Mouse (Mus musculus): ENCODE measurements around the gene Gprin1. TPM values are rescaled to one million over a fixed set of nuclear protein-coding genes. Genes with fewer than 3 reads are reported as not detected.
A peak's percentile ranks its signal among the peaks of the same experiment; 100 is the strongest.

Gprin1 gene
- polyA plus RNA-seq, 1 experiment, result not detected

DNA sequence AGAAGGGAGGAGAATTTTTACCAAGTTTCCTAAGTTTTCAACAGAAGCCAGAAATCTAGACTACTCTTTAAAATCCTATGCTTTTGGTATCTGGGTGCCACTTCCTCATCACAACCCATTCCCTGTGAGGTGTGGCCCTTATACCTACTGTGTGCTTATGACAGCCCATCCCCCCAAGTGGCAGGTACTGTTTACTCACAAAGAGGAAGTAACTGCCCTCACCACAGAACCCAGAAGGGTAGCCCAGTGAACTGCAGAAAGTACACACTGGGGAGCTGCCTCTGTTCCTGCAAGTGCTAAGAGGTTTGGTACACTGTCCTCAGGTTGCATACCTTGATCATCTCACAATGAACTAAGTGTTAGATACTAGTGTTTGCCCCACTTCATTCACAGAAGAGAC is 57.9 kb downstream of the Gprin1 start:
- no peak for TF ChIP-seq TAL1 (IDR thresholded peaks at IDR 0.05; ENCODE audit: low read length)
- no peak for TF ChIP-seq GATA1 (IDR thresholded peaks at IDR 0.05; ENCODE audit: low read length)
- Histone ChIP-seq H3K9me3 (ENCODE audit: control insufficient read depth, low read length) (no peaks in the 10 kb centered on the region), H3K36me3 (ENCODE audit: control insufficient read depth) (peaks cover 25% of the 10 kb centered on the region), H3K4me1 (ENCODE audit: control insufficient read depth) (peaks cover 71% of the 10 kb centered on the region), H3K27me3 (ENCODE audit: control insufficient read depth) (no peaks in the 10 kb centered on the region), H3K4me3 (replicated peaks) (peak overlapping the region; percentile 100)

GRCm38 (mm10) chr13:54690151-54690740 is 59.4 kb downstream of the Gprin1 start:
- peaks cover 34% of the 10 kb centered on the region for H3K36me3 ChIP-seq (ENCODE audit: control insufficient read depth)
- peak overlapping the region; percentile 16 for H3K4me3 ChIP-seq (replicated peaks)
- no peaks in the 10 kb centered on the region for H3K27me3 ChIP-seq (ENCODE audit: control insufficient read depth)
- H3K9me3 ChIP-seq (ENCODE audit: control insufficient read depth, low read length), result no peaks in the 10 kb centered on the region
- H3K4me1 ChIP-seq (ENCODE audit: control insufficient read depth), result peaks cover 86% of the 10 kb centered on the region
- TF ChIP-seq TAL1 (IDR thresholded peaks at IDR 0.05; ENCODE audit: low read length), result no peak
- TF ChIP-seq GATA1 (IDR thresholded peaks at IDR 0.05; ENCODE audit: low read length), result no peak

- Histone ChIP-seq H3K9me3 (ENCODE audit: control insufficient read depth, low read length) (no peaks in the 10 kb centered on the region), H3K4me1 (ENCODE audit: control insufficient read depth) (peaks cover 95% of the 10 kb centered on the region), H3K27me3 (ENCODE audit: control insufficient read depth) (no peaks in the 10 kb centered on the region), H3K36me3 (ENCODE audit: control insufficient read depth) (peaks cover 59% of the 10 kb centered on the region), H3K4me3 (replicated peaks) (peak overlapping the region; percentile 92)
- TF ChIP-seq GATA1 (IDR thresholded peaks at IDR 0.05; ENCODE audit: low read length) (no peak), TAL1 (IDR thresholded peaks at IDR 0.05; ENCODE audit: low read length) (no peak)
Observed at GRCm38 (mm10) chr13:54687575-54688424, 61.9 kb downstream of the Gprin1 start.

DNA sequence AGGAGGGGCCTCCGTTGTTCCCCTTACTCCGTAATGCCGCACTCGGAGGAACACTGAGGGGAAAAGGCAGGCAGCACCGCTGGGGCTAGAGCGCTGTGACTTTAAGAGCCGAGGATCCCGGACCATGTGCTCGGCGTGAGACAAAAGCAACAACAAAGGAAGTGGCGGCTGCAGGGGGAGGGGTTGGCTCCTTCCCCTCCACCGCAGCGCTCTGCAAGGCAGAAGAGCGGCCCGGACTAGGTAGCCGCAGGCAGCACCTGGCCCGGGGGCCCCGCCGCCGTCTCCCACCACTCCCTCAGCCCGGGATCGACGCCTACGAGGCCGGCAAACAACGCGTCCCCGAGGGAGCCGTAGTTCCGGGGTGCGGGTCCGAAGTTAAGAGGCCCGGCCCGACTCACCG is 62.6 kb downstream of the Gprin1 start:
- Histone ChIP-seq H3K36me3 (ENCODE audit: control insufficient read depth) (peaks cover 60% of the 10 kb centered on the region), H3K4me1 (ENCODE audit: control insufficient read depth) (peaks cover 95% of the 10 kb centered on the region), H3K4me3 (replicated peaks) (peak overlapping the region; percentile 92), H3K27me3 (ENCODE audit: control insufficient read depth) (no peaks in the 10 kb centered on the region), H3K9me3 (ENCODE audit: control insufficient read depth, low read length) (no peaks in the 10 kb centered on the region)
- TF ChIP-seq TAL1 (IDR thresholded peaks at IDR 0.05; ENCODE audit: low read length) (no peak), GATA1 (IDR thresholded peaks at IDR 0.05; ENCODE audit: low read length) (no peak)

Other genes with a start within 250 kb of the Gprin1 start
- gene Simc1, start 246.1 kb downstream of the Gprin1 start, polyA plus RNA-seq (2012), result 0.04 and 0.07 TPM in 2 replicates
- gene 4833439L19Rik, start 184.4 kb downstream of the Gprin1 start, polyA plus RNA-seq (2012), result 2.7 and 3.4 TPM in 2 replicates
- 0.08 TPM in 1 of 2 replicates, not detected in the other for gene Arl10, start 174.9 kb downstream of the Gprin1 start, polyA plus RNA-seq (2012)
- gene Nop16, start 159.8 kb downstream of the Gprin1 start, polyA plus RNA-seq (2012), result 0.77 and 1.7 TPM in 2 replicates
- 3.8 and 14.7 TPM in 2 replicates for gene Higd2a, start 159.7 kb downstream of the Gprin1 start, polyA plus RNA-seq (2012)
- 46.7 and 79.0 TPM in 2 replicates for gene Cltb, start 138.5 kb downstream of the Gprin1 start, polyA plus RNA-seq (2012)
- gene Faf2, start 128.1 kb downstream of the Gprin1 start, polyA plus RNA-seq (2012), result 1.3 and 1.5 TPM in 2 replicates
- 20.2 and 23.6 TPM in 2 replicates for gene Rnf44, start 56.0 kb downstream of the Gprin1 start, polyA plus RNA-seq (2012)
- gene Cdhr2, start 48.4 kb downstream of the Gprin1 start, polyA plus RNA-seq (2012), result 0.03 TPM in 1 of 2 replicates, not detected in the other
- gene Sncb, start 16.7 kb upstream of the Gprin1 start, polyA plus RNA-seq (2012), result not detected in 2 replicates
- gene Eif4e1b, start 34.1 kb upstream of the Gprin1 start, polyA plus RNA-seq (2012), result not detected in 2 replicates
- gene Tspan17, start 39.5 kb upstream of the Gprin1 start, polyA plus RNA-seq (2012), result not detected in 2 replicates
- gene Unc5a, start 199.5 kb upstream of the Gprin1 start, polyA plus RNA-seq (2012), result not detected in 2 replicates

All from erythroblast, embryonic 14.5 days (primary cell).